Mouse (Mus musculus) heart, adult 18-20 months (tissue): Measurements from ENCODE around the gene Ndufs1. TPM values are rescaled to one million over a fixed set of nuclear protein-coding genes. Genes with fewer than 3 reads are reported as not detected.

ENCODE experiments used
- DNase-seq, 2 experiments: peaks; one replicate each; pipeline ENCODE4 v3.0.0; 2021 to 2022; ENCODE audit warnings: mixed read lengths in 1 of 2
- microRNA-seq, 2 experiments: library from miRNA; unstranded; fragments of <30 nt; microRNA quantifications; one replicate each; pipeline ENCODE4 v1.2.0; 2022
- total RNA-seq, 2 experiments: library from RNA; stranded (reverse); gene quantifications; 2 replicates each; pipeline ENCODE4 v1.2.3; 2021

Ndufs1 gene
- total RNA-seq, 2 experiments from 2014 or later: 828 to 862 TPM

GRCm38 (mm10) chr1:63119675-63120074 lies 57.0 kb downstream of the Ndufs1 start:
- no peak for DNase-seq

GRCm38 (mm10) chr1:63115540-63115939 lies 61.1 kb downstream of the Ndufs1 start:
- no peak for DNase-seq

- no peak for DNase-seq
Observed at GRCm38 (mm10) chr1:63115096-63115495, 61.5 kb downstream of the Ndufs1 start.

- DNase-seq: peak; percentile 87 to 88
Observed at GRCm38 (mm10) chr1:63114136-63114781, 62.4 kb downstream of the Ndufs1 start, which contains the start of gene Ino80d. Ino80d (minus strand) TSS chr1:63114667.

GRCm38 (mm10) chr1:63113274-63114135 lies 63.1 kb downstream of the Ndufs1 start:
- peak; percentile 70 to 78 for DNase-seq

GRCm38 (mm10) chr1:63112865-63113261 lies 63.8 kb downstream of the Ndufs1 start:
- peak; percentile 28 to 65 for DNase-seq

GRCm38 (mm10) chr1:63112151-63112864 lies 64.3 kb downstream of the Ndufs1 start:
- no peak for DNase-seq

GRCm38 (mm10) chr1:63110536-63111285 lies 65.9 kb downstream of the Ndufs1 start:
- no peak for DNase-seq

GRCm38 (mm10) chr1:63107614-63108327 lies 68.9 kb downstream of the Ndufs1 start:
- no peak for DNase-seq

GRCm38 (mm10) chr1:63102758-63103451 lies 73.7 kb downstream of the Ndufs1 start:
- DNase-seq: no peak

- DNase-seq: no peak
Observed at GRCm38 (mm10) chr1:63100196-63100595, 76.4 kb downstream of the Ndufs1 start.

GRCm38 (mm10) chr1:63098831-63099230 lies 77.8 kb downstream of the Ndufs1 start:
- no peak for DNase-seq

- DNase-seq: no peak
Observed at GRCm38 (mm10) chr1:63096071-63096470, 80.6 kb downstream of the Ndufs1 start.

Small RNAs within 50 kb of the gene (microRNA-seq; reads per million reads assigned to microRNA genes)
- gene Gm24557 (0 reads per million in 2 experiments), gene Gm27512 (0 reads per million in 2 experiments)

Other genes starting within 250 kb of the Ndufs1 start
- gene Ino80d, start 62.2 kb downstream of the Ndufs1 start, total RNA-seq: 10 to 100 TPM; 16.4 to 17.6 TPM
- gene Eef1b2, start within 50 bp of the Ndufs1 start, total RNA-seq: 100 to 1,000 TPM; 473 to 499 TPM
- gene Gpr1, start 37.7 kb upstream of the Ndufs1 start, total RNA-seq: under 1 TPM; 0.17 to 0.51 TPM
- gene Zdbf2, start 96.4 kb upstream of the Ndufs1 start, total RNA-seq: under 1 TPM; 0.22 to 0.41 TPM